Mouse (Mus musculus): ENCODE data around the gene Otud7b.
"Not testable (repeated sequence)": the region's sequence is repeated elsewhere in the genome, so short reads cannot be mapped to it uniquely, and the experiment has no call there.

Gene Otud7b

DNA sequence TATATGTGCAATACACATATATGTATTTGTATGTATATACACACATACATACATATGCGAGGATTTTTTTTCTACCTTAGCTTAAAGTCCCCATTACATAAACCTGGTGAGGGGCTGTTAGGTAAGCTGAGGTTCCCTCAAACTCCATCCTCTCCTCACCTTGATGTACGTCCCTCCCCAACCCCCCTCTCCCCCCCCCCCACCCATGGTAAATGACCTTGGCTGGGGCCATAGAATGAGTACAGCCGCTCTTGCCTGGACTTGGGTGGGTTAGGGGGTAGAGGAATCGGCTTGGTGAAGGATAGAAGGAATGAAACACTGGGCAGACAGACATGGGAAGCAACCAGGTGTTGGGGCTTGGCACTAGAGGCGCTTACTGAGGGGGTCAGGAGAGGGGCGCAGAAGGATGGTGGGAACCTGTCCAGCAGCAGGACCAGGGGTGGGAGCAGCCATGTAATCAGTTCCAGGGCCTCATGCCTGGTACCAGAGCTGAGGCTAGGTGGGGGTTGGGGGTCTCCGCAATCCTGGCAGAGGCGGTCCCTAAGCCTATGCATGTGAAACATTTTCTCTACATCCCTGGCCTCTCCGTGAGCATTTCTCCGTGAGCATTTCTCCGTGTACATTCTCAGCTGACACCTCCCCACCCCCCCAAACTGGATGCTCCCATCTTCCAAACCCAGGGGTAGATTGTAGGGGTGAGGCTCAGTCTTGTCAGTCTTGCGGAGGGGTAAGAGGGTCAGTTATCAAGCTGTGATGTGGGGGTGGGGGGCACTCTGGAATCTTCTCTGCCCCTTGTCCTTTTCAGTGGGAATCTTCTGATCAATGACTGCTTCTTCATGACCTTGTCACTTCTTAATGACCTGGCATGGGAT is 77.4 kb downstream of the Otud7b start:
- DNase-seq, result peak; percentile 47 to 48

DNA sequence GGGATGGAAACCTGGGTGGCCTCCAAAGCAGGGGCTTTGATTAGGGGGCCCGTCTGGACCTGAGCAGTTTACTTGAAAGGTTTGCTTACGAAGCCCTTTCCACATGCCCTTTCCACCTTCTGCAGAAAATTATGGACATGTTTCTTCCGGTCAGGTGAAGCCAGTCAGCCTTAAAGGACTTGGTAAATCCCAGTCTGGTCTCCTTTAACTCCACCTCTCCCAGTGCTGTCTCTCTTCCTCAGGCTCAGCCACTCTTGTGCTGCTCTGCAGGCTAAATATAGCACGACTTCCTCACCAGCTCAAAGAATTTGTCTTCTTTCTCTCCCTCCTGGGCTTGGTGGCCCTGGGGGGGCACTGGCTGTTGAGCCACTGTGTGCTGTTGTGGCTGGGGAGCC is 78.1 kb downstream of the Otud7b start:
- peak; percentile 44 to 48 for DNase-seq

DNA sequence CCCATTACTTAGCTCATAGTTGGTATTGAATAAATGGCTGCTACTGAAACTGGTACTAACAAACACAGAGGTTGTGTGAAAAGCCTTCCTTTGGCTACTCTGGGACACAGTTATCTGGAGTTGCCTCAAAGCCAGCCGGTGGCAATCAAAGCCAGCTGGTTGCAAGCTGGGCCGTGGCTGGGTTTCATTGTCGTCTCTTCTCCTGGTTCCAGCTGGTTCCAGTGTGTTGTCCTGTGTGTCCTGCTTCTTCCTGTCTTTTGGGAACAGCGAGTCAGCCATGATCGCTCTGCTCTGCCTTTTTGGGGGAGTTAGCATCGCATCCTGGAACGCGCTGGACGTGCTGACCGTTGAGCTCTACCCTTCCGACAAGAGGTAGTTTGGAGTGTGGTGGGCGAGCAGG is 88.7 kb downstream of the Otud7b start:
- DNase-seq, result no peak

DNA sequence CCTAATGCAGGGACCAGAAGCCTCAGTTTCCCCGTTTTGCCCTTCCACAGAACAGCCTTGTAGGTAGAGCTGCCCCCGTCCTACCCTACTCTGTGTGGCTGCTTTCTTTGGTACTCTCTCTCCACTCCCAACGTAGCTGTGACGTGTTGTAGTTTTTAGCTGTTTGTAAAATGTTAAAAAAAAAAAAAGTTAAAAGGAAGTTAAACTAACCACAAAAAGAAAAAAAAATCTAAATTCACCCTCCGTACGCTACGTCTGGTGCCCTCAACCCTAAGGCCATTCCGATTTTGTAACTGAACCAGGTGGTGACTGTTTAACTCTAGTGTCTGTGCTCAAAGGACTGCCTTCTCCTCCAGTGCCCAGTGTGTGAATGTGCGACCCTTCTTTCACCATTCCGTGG is 90.6 kb downstream of the Otud7b start:
- DNase-seq, result no peak

DNA sequence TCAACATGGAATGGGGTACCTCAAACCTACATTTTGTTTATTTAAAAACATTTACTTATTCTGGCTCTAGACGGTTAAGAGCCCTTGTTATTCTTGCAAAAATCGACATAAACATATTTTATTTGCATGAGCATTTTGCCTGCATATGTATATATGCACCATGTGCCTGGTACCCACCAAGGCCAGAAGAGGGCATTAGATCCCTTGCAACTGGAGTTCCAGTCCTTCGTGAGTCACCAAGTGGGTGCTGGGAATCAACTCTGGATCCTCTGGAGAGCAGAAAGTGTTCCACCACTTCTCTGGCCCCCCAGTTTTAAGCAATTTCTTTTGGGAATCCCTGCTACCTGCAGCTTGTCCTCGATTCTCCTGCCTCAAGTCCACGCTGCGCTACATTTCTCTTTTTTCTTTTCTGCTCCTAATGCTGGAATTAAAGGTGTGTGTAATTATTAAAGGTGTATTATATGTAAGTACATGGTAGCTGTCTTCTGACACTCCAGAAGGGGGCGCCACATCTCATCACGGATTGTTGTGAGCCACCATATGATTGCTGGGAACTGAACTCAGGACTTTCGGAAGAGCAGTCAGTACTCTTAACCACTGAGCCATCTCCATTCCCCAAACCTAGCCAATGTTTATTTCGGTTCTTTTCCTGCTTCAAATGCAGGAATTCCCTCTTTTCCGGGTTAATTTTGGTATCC is 91.4 kb downstream of the Otud7b start:
- DNase-seq, result no peak

DNA sequence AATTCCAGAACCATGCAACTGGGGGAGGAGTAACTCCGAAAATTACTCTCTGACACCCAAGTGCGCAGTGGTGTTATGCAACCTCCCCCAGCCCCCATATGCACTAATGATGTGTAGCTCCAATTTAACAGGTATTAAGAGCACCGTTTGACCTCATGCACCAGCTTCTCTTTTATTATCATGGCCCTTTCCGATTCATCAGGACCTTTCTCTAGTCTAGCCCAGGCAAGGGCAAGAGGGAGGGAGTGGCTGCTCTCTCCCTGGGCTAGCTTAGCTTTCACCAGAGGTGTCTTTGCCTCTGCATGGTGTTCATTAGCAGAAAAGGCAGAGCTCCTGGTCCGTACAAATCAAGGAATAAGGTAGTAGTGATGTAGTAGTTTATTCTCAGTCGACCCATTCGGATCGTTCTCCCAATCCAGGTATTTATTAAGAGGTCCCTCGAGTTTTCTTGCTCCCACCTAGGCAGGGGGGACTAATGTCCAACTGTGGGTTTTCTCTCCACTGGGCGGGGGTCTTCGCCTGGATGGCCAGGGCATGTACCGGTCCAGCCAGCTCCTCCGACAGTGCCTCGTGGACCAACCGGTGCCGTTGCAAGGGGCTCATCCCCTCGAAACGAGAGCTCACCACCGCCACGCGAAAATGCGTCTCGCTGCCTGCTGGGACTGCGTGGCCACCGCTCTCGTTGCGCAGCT is 92.3 kb downstream of the Otud7b start:
- no peak for DNase-seq

DNA sequence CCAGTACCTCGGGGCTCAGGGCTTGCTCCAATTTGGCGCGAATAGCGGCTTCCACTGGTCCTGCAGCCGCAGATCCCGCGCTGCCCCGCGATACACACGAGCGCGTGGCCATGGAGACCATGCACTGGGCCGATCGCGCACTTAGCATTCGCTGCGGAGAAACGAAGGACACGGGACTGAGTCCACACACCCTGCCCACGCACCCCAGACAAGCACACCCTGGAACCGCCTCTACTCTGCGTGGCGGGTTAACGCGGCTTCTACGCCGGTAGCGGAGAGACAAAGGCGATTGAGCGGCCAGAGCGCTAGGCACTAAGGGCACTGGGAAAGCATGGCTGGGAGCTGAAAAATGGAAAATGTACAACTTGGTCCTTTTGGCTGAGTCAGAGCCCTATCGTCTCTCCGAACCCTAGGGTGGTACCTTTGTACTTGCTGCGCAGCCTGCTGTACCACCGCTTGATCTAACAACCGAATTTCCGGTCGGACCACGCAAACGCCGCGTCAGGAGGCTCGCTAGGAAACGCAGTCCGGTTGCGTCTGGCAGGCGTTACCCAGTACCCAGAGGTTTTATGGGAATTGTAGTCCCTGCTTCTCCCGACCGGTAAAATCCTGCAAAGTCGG is 92.9 kb downstream of the Otud7b start:
- DNase-seq, result peak; percentile 89 to 96

DNA sequence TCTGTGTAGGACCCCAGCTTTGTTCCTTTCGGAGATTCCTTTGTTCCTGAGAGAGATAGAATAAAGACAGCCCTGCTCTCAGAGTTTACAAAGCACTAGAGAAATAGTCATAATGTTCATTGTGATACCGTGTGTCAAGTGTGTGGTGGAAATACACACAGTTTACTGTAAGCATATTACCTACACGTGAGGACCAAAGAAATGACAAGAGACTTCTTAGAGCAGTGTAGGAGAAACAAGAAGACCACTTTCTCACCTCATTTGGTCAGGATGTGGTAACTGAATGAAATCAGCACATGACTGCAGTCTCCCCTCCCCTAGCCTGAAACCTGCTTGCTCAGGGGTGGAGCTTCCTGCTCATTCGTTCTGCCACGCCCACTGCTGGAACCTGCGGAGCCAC is 93.9 kb downstream of the Otud7b start:
- no peak for DNase-seq

DNA sequence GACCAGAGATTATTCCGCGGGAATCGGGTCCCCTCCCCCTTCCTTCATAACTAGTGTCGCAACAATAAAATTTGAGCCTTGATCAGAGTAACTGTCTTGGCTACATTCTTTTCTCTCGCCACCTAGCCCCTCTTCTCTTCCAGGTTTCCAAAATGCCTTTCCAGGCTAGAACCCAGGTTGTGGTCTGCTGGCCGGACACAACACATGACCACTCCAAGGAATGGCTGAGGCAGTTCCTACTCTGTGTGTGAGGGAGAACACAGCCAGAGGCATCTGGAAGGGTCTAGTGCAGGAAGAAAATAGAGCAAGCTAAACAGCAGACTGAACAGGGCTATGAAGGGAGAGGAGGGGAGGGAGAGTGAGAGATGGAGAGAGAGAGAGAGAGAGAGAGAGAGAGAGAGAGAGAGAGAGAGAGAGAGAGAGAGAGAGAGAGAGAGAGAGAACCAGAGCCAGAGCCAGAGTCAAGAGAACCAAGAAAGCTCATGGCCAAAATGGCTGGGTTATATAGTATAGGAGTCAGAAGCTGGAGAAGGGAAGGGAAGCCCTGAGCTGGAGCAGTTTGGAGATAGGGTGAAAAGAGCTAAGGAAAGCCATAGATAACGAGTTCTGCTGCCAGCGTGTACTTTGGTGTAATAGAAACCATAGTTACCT is 94.4 kb downstream of the Otud7b start:
- not testable (repeated sequence) for DNase-seq

DNA sequence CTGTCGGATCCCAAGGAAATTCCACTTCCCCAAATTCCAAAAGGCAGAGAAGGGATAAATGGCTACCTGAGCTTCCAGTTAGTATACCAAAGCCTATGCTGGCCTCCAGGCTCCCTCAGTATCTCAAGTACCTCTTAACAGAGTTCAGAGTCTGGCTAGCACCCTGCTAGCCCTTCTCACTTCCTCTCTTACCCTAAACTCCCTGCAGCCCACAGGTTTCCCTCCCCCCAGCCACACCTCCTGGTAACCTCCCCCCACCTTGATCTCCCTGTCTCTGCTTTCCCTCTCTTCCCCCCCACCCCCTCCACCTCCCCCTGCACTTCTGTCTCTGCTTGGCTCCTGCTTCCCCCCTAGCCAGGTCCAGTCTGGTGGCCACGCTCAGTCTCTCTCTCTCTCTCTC is 95.4 kb downstream of the Otud7b start:
- DNase-seq, result no peak

DNA sequence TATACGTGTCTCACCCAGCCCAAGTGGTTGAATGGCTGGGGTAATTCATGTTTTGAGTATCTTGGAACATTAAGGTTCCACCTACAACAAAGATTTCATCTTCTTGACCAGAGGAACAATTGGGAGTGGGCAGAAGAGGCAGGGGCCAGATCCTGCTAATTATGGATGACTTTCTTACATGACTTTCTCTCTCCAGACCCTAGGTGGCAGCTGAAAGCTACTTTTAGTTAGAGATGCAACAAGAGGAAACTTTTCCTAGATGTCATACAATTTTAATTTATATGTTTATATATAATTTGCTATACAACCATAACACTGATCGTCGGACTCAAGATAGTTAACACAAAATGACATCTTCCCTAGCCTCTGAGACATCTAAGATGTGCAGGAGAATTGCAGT is 103.5 kb downstream of the Otud7b start:
- no peak for DNase-seq

DNA sequence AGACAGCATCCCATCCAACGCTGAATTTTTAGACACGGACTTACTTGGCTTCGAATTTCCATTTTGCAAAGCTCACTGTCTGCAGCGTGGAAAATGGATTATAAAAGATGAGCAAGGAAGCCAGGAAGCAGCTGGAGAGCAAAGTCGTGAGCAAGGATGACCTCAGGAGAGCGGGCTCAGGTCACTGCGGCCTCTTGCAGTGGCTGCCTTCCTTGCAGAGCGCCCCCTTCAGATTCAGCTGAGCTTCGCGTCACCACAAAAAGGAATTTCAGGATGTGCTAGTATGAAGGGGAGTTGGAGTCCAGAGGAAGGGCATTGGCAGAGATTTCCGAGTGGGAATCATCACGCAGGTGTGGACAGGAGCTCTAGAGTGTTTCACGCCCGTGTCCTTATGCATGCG is 104.9 kb downstream of the Otud7b start:
- DNase-seq, result no peak
